Mouse (Mus musculus) thymus, postnatal 10 days (tissue): ENCODE measurements around the gene Peli1.

Experiments used
- DNase-seq, 2 experiments: peaks; one replicate each; pipeline ENCODE4 v3.0.0; 2021; ENCODE audit warnings: low spot score in 2 of 2

Gene Peli1

GRCm38 (mm10) chr11:21091067-21091427, at the start of gene Peli1:
Gene Peli1, plus strand, starts transcription at chr11:21091291.
- DNase-seq, result peak; percentile 94 to 95

- no peak for DNase-seq
Measured at GRCm38 (mm10) chr11:21042590-21042989, 48.5 kb upstream of the Peli1 start.

GRCm38 (mm10) chr11:21046188-21046587, 44.9 kb upstream of the Peli1 start:
- no peak for DNase-seq

GRCm38 (mm10) chr11:21047921-21048320, 43.2 kb upstream of the Peli1 start:
- DNase-seq, result no peak

- no peak for DNase-seq
Measured at GRCm38 (mm10) chr11:21051716-21052115, 39.4 kb upstream of the Peli1 start.

GRCm38 (mm10) chr11:21054587-21054986, 36.5 kb upstream of the Peli1 start:
- no peak for DNase-seq

- no peak for DNase-seq
Measured at GRCm38 (mm10) chr11:21056109-21056850, 34.8 kb upstream of the Peli1 start.

GRCm38 (mm10) chr11:21057511-21058414, 33.3 kb upstream of the Peli1 start:
- DNase-seq, result no peak

GRCm38 (mm10) chr11:21058415-21058781, 32.7 kb upstream of the Peli1 start:
- no peak for DNase-seq

- DNase-seq, result no peak
Measured at GRCm38 (mm10) chr11:21060386-21061074, 30.6 kb upstream of the Peli1 start.

GRCm38 (mm10) chr11:21061075-21061403, 30.1 kb upstream of the Peli1 start:
- no peak for DNase-seq

GRCm38 (mm10) chr11:21061431-21061830, 29.7 kb upstream of the Peli1 start:
- DNase-seq, result no peak

GRCm38 (mm10) chr11:21062071-21062470, 29.0 kb upstream of the Peli1 start:
- no peak for DNase-seq

- DNase-seq, result no peak
Measured at GRCm38 (mm10) chr11:21063271-21063670, 27.8 kb upstream of the Peli1 start.

- DNase-seq, result no peak
Measured at GRCm38 (mm10) chr11:21079400-21079799, 11.7 kb upstream of the Peli1 start.

GRCm38 (mm10) chr11:21079851-21080362, 11.2 kb upstream of the Peli1 start:
- DNase-seq, result no peak

GRCm38 (mm10) chr11:21081169-21081568, 9.9 kb upstream of the Peli1 start:
- DNase-seq, result no peak

GRCm38 (mm10) chr11:21082711-21083110, 8.4 kb upstream of the Peli1 start:
- no peak for DNase-seq

- DNase-seq, result no peak
Measured at GRCm38 (mm10) chr11:21088356-21088755, 2.7 kb upstream of the Peli1 start.

- no peak for DNase-seq
Measured at GRCm38 (mm10) chr11:21089571-21089970, 1.5 kb upstream of the Peli1 start.

GRCm38 (mm10) chr11:21091428-21092405, 626 bp downstream of the Peli1 start:
- DNase-seq, result peak; percentile 65 to 71
